Mouse (Mus musculus) natural killer cell, adult 2 months (primary cell): ENCODE data around the gene Btaf1.

Experiments used
- DNase-seq, 2 experiments: peaks; one replicate each; pipeline ENCODE4 v3.0.0; 2022; ENCODE audit warnings: low spot score in 2 of 2

The Btaf1 gene

GRCm38 (mm10) chr19:37020951-37021350 is 95.1 kb downstream of the Btaf1 start:
- DNase-seq, result no peak

GRCm38 (mm10) chr19:37022146-37022545 is 96.3 kb downstream of the Btaf1 start:
- DNase-seq, result no peak

GRCm38 (mm10) chr19:37025839-37026319 is 100.0 kb downstream of the Btaf1 start:
- no peak for DNase-seq

- no peak for DNase-seq
These were observed 100.5 kb downstream of the Btaf1 start for GRCm38 (mm10) chr19:37026408-37026807.

GRCm38 (mm10) chr19:37029771-37030170 is 103.9 kb downstream of the Btaf1 start:
- DNase-seq, result no peak

- no peak for DNase-seq
These were observed 105.6 kb downstream of the Btaf1 start for GRCm38 (mm10) chr19:37031446-37031845.

GRCm38 (mm10) chr19:37032364-37032763 is 106.5 kb downstream of the Btaf1 start:
- DNase-seq, result no peak

GRCm38 (mm10) chr19:37040906-37041305 is 115.0 kb downstream of the Btaf1 start:
- DNase-seq, result no peak

GRCm38 (mm10) chr19:37044431-37044830 is 118.6 kb downstream of the Btaf1 start:
- DNase-seq, result no peak

- DNase-seq, result no peak
These were observed 122.6 kb downstream of the Btaf1 start for GRCm38 (mm10) chr19:37048507-37048906.

- peak; percentile 32 to 35 for DNase-seq
These were observed 124.9 kb downstream of the Btaf1 start for GRCm38 (mm10) chr19:37050643-37051345.

- no peak for DNase-seq
These were observed 130.2 kb downstream of the Btaf1 start for GRCm38 (mm10) chr19:37055976-37056556.

- DNase-seq, result no peak
These were observed 131.5 kb downstream of the Btaf1 start for GRCm38 (mm10) chr19:37057161-37057905.

GRCm38 (mm10) chr19:37059623-37060022 is 133.7 kb downstream of the Btaf1 start:
- no peak for DNase-seq

- no peak for DNase-seq
These were observed 134.2 kb downstream of the Btaf1 start for GRCm38 (mm10) chr19:37060078-37060477.
